Mouse (Mus musculus): ENCODE measurements around the gene Gm21119.
"Not testable (repeated sequence)": the region's sequence is repeated elsewhere in the genome, so short reads cannot be mapped to it uniquely, and the experiment has no call there.

The Gm21119 gene

GRCm38 (mm10) chr8:20614619-20615018 is at the start of gene Gm21119:
Gm21119 (plus strand) TSS chr8:20614919.
- DNase-seq (ENCODE audit: low read depth), result not testable (repeated sequence)

- DNase-seq (ENCODE audit: low read depth), result not testable (repeated sequence)
Measured at GRCm38 (mm10) chr8:20566753-20567152, 48.0 kb upstream of the Gm21119 start.

- not testable (repeated sequence) for DNase-seq (ENCODE audit: low read depth)
Measured at GRCm38 (mm10) chr8:20581081-20581480, 33.6 kb upstream of the Gm21119 start.

GRCm38 (mm10) chr8:20582772-20583171 is 31.9 kb upstream of the Gm21119 start:
- not testable (repeated sequence) for DNase-seq (ENCODE audit: low read depth)

- DNase-seq (ENCODE audit: low read depth), result not testable (repeated sequence)
Measured at GRCm38 (mm10) chr8:20588268-20589177, 26.2 kb upstream of the Gm21119 start.

- not testable (repeated sequence) for DNase-seq (ENCODE audit: low read depth)
Measured at GRCm38 (mm10) chr8:20589178-20589539, 25.6 kb upstream of the Gm21119 start.

GRCm38 (mm10) chr8:20590117-20590997 is 24.4 kb upstream of the Gm21119 start:
- not testable (repeated sequence) for DNase-seq (ENCODE audit: low read depth)

- not testable (repeated sequence) for DNase-seq (ENCODE audit: low read depth)
Measured at GRCm38 (mm10) chr8:20591002-20591401, 23.7 kb upstream of the Gm21119 start.

GRCm38 (mm10) chr8:20592732-20593272 is 21.9 kb upstream of the Gm21119 start:
- DNase-seq (ENCODE audit: low read depth), result not testable (repeated sequence)

- not testable (repeated sequence) for DNase-seq (ENCODE audit: low read depth)
Measured at GRCm38 (mm10) chr8:20593841-20594240, 20.9 kb upstream of the Gm21119 start.

- not testable (repeated sequence) for DNase-seq (ENCODE audit: low read depth)
Measured at GRCm38 (mm10) chr8:20596081-20596841, 18.5 kb upstream of the Gm21119 start.

GRCm38 (mm10) chr8:20596842-20597708 is 17.6 kb upstream of the Gm21119 start:
- not testable (repeated sequence) for DNase-seq (ENCODE audit: low read depth)

GRCm38 (mm10) chr8:20598300-20599170 is 16.2 kb upstream of the Gm21119 start:
- DNase-seq (ENCODE audit: low read depth), result not testable (repeated sequence)

GRCm38 (mm10) chr8:20599350-20599749 is 15.4 kb upstream of the Gm21119 start:
- not testable (repeated sequence) for DNase-seq (ENCODE audit: low read depth)

GRCm38 (mm10) chr8:20610856-20611255 is 3.9 kb upstream of the Gm21119 start:
- not testable (repeated sequence) for DNase-seq (ENCODE audit: low read depth)

- DNase-seq (ENCODE audit: low read depth), result not testable (repeated sequence)
Measured at GRCm38 (mm10) chr8:20612721-20613120, 2.0 kb upstream of the Gm21119 start.

- DNase-seq (ENCODE audit: low read depth), result not testable (repeated sequence)
Measured at GRCm38 (mm10) chr8:20630766-20631165, 16.0 kb downstream of the Gm21119 start.

- not testable (repeated sequence) for DNase-seq (ENCODE audit: low read depth)
Measured at GRCm38 (mm10) chr8:20637931-20638330, 23.2 kb downstream of the Gm21119 start.

- not testable (repeated sequence) for DNase-seq (ENCODE audit: low read depth)
Measured at GRCm38 (mm10) chr8:20643536-20643935, 28.8 kb downstream of the Gm21119 start.
